Mouse (Mus musculus) forebrain, embryonic 14.5 days (tissue): ENCODE data around the gene Smndc1. TPM values are rescaled to one million over a fixed set of nuclear protein-coding genes. Genes with fewer than 3 reads are reported as not detected.

Source experiments
- ATAC-seq: fragments of 200-750 bp; cut with Nextera tagmentation; 2 replicates; pipeline ENCODE4 v1.8.0; 2017; ENCODE audit warnings: mild to moderate bottlenecking, moderate library complexity
- DNase-seq: peaks from one replicate; pipeline ENCODE4 v3.0.0-alpha.2; 2015; ENCODE audit warnings: low spot score
- H3K27ac ChIP-seq: fragments of 300-500 bp; sonication (generic); 2 replicates; pipeline ENCODE4 v1.5.1; 2014; ENCODE audit warnings: low read depth, mild to moderate bottlenecking, control low read depth, low read length, moderate library complexity
- H3K27me3 ChIP-seq: fragments of 300-500 bp; sonication (generic); replicated peaks from 2 replicates; pipeline ENCODE4 v1.6.1; 2014; ENCODE audit warnings: low read length, control low read depth, mixed read lengths; ENCODE audit not compliant: control insufficient read depth, insufficient read depth
- H3K36me3 ChIP-seq: fragments of 300-500 bp; sonication (generic); 2 replicates; pipeline ENCODE4 v1.6.1; 2014; ENCODE audit warnings: low read length, control low read depth; ENCODE audit not compliant: control insufficient read depth, insufficient read depth
- H3K4me1 ChIP-seq: fragments of 300-500 bp; sonication (generic); 2 replicates; pipeline ENCODE4 v1.6.1; 2014; ENCODE audit warnings: antibody characterized with exemption, low read length, control low read depth; ENCODE audit not compliant: control insufficient read depth, insufficient read depth
- H3K4me2 ChIP-seq: fragments of 300-500 bp; sonication (generic); 2 replicates; pipeline ENCODE4 v1.6.1; 2014; ENCODE audit warnings: mild to moderate bottlenecking, control low read depth, low read length
- H3K4me3 ChIP-seq: fragments of 300-500 bp; sonication (generic); 2 replicates; pipeline ENCODE4 v1.5.1; 2014; ENCODE audit warnings: low read depth, low read length, control low read depth
- H3K9ac ChIP-seq: fragments of 300-500 bp; sonication (generic); 2 replicates; pipeline ENCODE4 v1.6.1; 2014; ENCODE audit warnings: mild to moderate bottlenecking, low read length, control low read depth, moderate library complexity
- H3K9me3 ChIP-seq: fragments of 300-500 bp; sonication (generic); replicated peaks from 2 replicates; pipeline ENCODE4 v1.6.1; 2016; ENCODE audit warnings: low read length, control low read depth, mixed read lengths; ENCODE audit not compliant: control insufficient read depth
- WGBS: fragments of 180-500 bp; shearing (Covaris S2); extraction: QIAGEN DNeasy Blood & Tissue Kit; methylation state at CpG from one replicate; pipeline ENCODE4 v1.1.7; 2014; 5-methylcytosine and 5-hydroxymethylcytosine counted together
- polyA plus RNA-seq: library from polyadenylated mRNA; unstranded; fragments of >200 nt; fragmentation: Nextera tagmentation; extraction: Ambion mirVana; gene quantifications from 2 replicates; pipeline ENCODE4 v1.2.1, GENCODE M21; 2014

Gene Smndc1
- polyA plus RNA-seq, 1 experiment from 2014 or later = 41.5 TPM

- DNase-seq (no peak), ATAC-seq (no peak)
- H3K27ac ChIP-seq = 0 out of 2 replicates have a peak overlapping the region, but pooled peaks have one; percentile 21
- H3K9ac ChIP-seq = no peak overlapping the region
- H3K4me1 ChIP-seq = no peaks in the 10 kb centered on the region
- H3K36me3 ChIP-seq = peaks cover 7% of the 10 kb centered on the region
- 87% methylated on average over 14 of the region's 14 CpGs for WGBS
- H3K27me3 ChIP-seq = no peaks in the 10 kb centered on the region
- H3K9me3 ChIP-seq = no peaks in the 10 kb centered on the region
- no peak overlapping the region for H3K4me2 ChIP-seq
- H3K4me3 ChIP-seq = no peak overlapping the region
Observed at GRCm38 (mm10) chr19:53345766-53346165, 44.6 kb downstream of the Smndc1 start.

GRCm38 (mm10) chr19:53344062-53344461, 46.3 kb downstream of the Smndc1 start:
- ATAC-seq = no peak
- WGBS = 74% methylated on average over 16 of the region's 16 CpGs

GRCm38 (mm10) chr19:53343174-53343881, 47.0 kb downstream of the Smndc1 start:
- H3K27ac ChIP-seq = no peak overlapping the region
- no peak for ATAC-seq
- H3K4me1 ChIP-seq = no peaks in the 10 kb centered on the region
- DNase-seq = no peak
- H3K4me3 ChIP-seq = no peak overlapping the region
- no peak overlapping the region for H3K9ac ChIP-seq
- H3K36me3 ChIP-seq = peaks cover 10% of the 10 kb centered on the region
- no peaks in the 10 kb centered on the region for H3K27me3 ChIP-seq
- no peak overlapping the region for H3K4me2 ChIP-seq
- H3K9me3 ChIP-seq = no peaks in the 10 kb centered on the region
- WGBS = 94% methylated on average over 13 of the region's 13 CpGs

More at GRCm38 (mm10) chr19:53344062-53344461, 46.3 kb downstream of the Smndc1 start:
- no peak overlapping the region for H3K9ac ChIP-seq
- H3K4me3 ChIP-seq = no peak overlapping the region
- no peaks in the 10 kb centered on the region for H3K9me3 ChIP-seq
- H3K27me3 ChIP-seq = no peaks in the 10 kb centered on the region
- H3K4me2 ChIP-seq = no peak overlapping the region
- no peaks in the 10 kb centered on the region for H3K4me1 ChIP-seq
- no peak overlapping the region for H3K27ac ChIP-seq
- DNase-seq = no peak
- H3K36me3 ChIP-seq = peaks cover 7% of the 10 kb centered on the region

- no peak overlapping the region for H3K4me3 ChIP-seq
- WGBS = 19% methylated on average over 6 of the region's 6 CpGs
- H3K9ac ChIP-seq = no peak overlapping the region
- DNase-seq = peak; percentile 28
- H3K27ac ChIP-seq = no peak overlapping the region
- ATAC-seq = no peak
- no peaks in the 10 kb centered on the region for H3K9me3 ChIP-seq
- H3K4me2 ChIP-seq = no peak overlapping the region
- no peaks in the 10 kb centered on the region for H3K27me3 ChIP-seq
- peaks cover 14% of the 10 kb centered on the region; the same call in 1 of the 2 replicates for H3K36me3 ChIP-seq
- H3K4me1 ChIP-seq = no peaks in the 10 kb centered on the region
Observed at GRCm38 (mm10) chr19:53340423-53340822, 50.0 kb downstream of the Smndc1 start.

- Histone ChIP-seq H3K9me3 (no peaks in the 10 kb centered on the region), H3K9ac (no peak overlapping the region), H3K27ac (no peak overlapping the region), H3K27me3 (no peaks in the 10 kb centered on the region), H3K36me3 (peaks cover 34% of the 10 kb centered on the region), H3K4me3 (no peak overlapping the region), H3K4me1 (peaks cover 2% of the 10 kb centered on the region; the same call in 1 of the 2 replicates), H3K4me2 (no peak overlapping the region)
- WGBS = 93% methylated on average over 9 of the region's 9 CpGs
- DNase-seq (no peak), ATAC-seq (no peak)
Observed at GRCm38 (mm10) chr19:53335241-53335640, 55.1 kb downstream of the Smndc1 start.

- Histone ChIP-seq H3K4me3 (no peak overlapping the region), H3K9ac (no peak overlapping the region), H3K4me2 (no peak overlapping the region), H3K9me3 (no peaks in the 10 kb centered on the region), H3K27ac (no peak overlapping the region), H3K36me3 (peaks cover 32% of the 10 kb centered on the region), H3K4me1 (peaks cover 5% of the 10 kb centered on the region; the same call in 1 of the 2 replicates), H3K27me3 (no peaks in the 10 kb centered on the region)
- DNase-seq (no peak), ATAC-seq (no peak)
- WGBS = 92% methylated on average over 6 of the region's 6 CpGs
Observed at GRCm38 (mm10) chr19:53333730-53334129, 56.6 kb downstream of the Smndc1 start.

- WGBS = 93% methylated on average over 21 of the region's 21 CpGs
- Histone ChIP-seq H3K27me3 (no peaks in the 10 kb centered on the region), H3K9ac (no peak overlapping the region), H3K4me1 (peaks cover 5% of the 10 kb centered on the region; the same call in 1 of the 2 replicates), H3K4me2 (no peak overlapping the region), H3K27ac (no peak overlapping the region), H3K4me3 (no peak overlapping the region), H3K9me3 (no peaks in the 10 kb centered on the region), H3K36me3 (peaks cover 20% of the 10 kb centered on the region)
- no peak for DNase-seq
- ATAC-seq = no peak
Observed at GRCm38 (mm10) chr19:53331882-53332500, 58.4 kb downstream of the Smndc1 start.

GRCm38 (mm10) chr19:53329992-53330381, 60.4 kb downstream of the Smndc1 start:
- peak; percentile 62 for ATAC-seq
- under 1% methylated on average over 28 of the region's 29 CpGs for WGBS
- Histone ChIP-seq H3K4me3 (peak overlapping the region; percentile 79), H3K9ac (peak overlapping the region; percentile 67), H3K9me3 (no peaks in the 10 kb centered on the region), H3K4me1 (peaks cover 19% of the 10 kb centered on the region), H3K27me3 (no peaks in the 10 kb centered on the region), H3K27ac (0 out of 2 replicates have a peak overlapping the region, but pooled peaks have one; percentile 55), H3K4me2 (peak overlapping the region; percentile 98), H3K36me3 (peaks cover 20% of the 10 kb centered on the region)
- DNase-seq = peak; percentile 73
